Comparison of ENCODE assay signal across 8 mouse cellular contexts in genomic region chrX:101429142-101429949, GRCm38 (mm10). TPM values are rescaled to one million over a fixed set of nuclear protein-coding genes. Genes with fewer than 3 reads are reported as not detected.
DNase-seq lines count a peak whose midpoint lies in the region; ATAC-seq and TF ChIP-seq lines count a peak whose summit lies in the region.

Nono (plus strand) TSS chrX:101429318.

- no peak for TF ChIP-seq POLR2A in bone marrow macrophage, adult 2 months (IDR thresholded peaks at IDR 0.05; ENCODE audit: borderline replicate concordance, low read depth, low read length)
- TF ChIP-seq POLR2A in embryonic fibroblast, embryonic 13.5 days (IDR thresholded peaks at IDR 0.05; ENCODE audit: low read depth, low read length), result peak; percentile 63

- peak within 1 kb of the TSS; percentile 98 for H3K4me3 ChIP-seq in bone marrow macrophage, adult 2 months (ENCODE audit: insufficient read depth, low read length)
- peak within 1 kb of the TSS; percentile 73 for H3K4me3 ChIP-seq in embryonic fibroblast, embryonic 13.5 days (ENCODE audit: insufficient read depth, low read length)
- peak within 1 kb of the TSS; percentile 60 for H3K4me3 ChIP-seq in kidney, embryonic 14.5 days (ENCODE audit: low read length)
- H3K4me3 ChIP-seq in limb, embryonic 15.5 days, result peak within 1 kb of the TSS; percentile 55

- H3K36me3 ChIP-seq in kidney, embryonic 14.5 days (ENCODE audit: control insufficient read depth, insufficient read depth, low read length), result peaks cover 13% of the 10 kb centered on the region; the same call in 1 of the 2 replicates
- no peaks in the 10 kb centered on the region for H3K36me3 ChIP-seq in limb, embryonic 15.5 days

- peak within 1 kb of the TSS; percentile 87 for H3K9ac ChIP-seq in kidney, embryonic 14.5 days (ENCODE audit: low read depth, low read length)
- peak within 1 kb of the TSS; percentile 61 for H3K9ac ChIP-seq in limb, embryonic 15.5 days

- ATAC-seq in kidney, embryonic 14.5 days (ENCODE audit: low FRiP score, low TSS enrichment), result peak; percentile 98
- peak; percentile 96 for ATAC-seq in limb, embryonic 15.5 days (ENCODE audit: insufficient number of reproducible peaks, low FRiP score, low TSS enrichment, low read depth)

- H3K27ac ChIP-seq in bone marrow macrophage, adult 2 months (ENCODE audit: insufficient read depth, low read depth, low read length), result peak within 1 kb of the TSS; percentile 96
- H3K27ac ChIP-seq in embryonic fibroblast, embryonic 13.5 days (ENCODE audit: insufficient read depth, low read length), result peak within 1 kb of the TSS; percentile 98
- H3K27ac ChIP-seq in kidney, embryonic 14.5 days (ENCODE audit: low read depth, low read length), result peak within 1 kb of the TSS; percentile 93
- H3K27ac ChIP-seq in limb, embryonic 15.5 days, result peak within 1 kb of the TSS; percentile 92

- peak within 1 kb of the TSS; percentile 46 for H3K4me2 ChIP-seq in kidney, embryonic 14.5 days (replicated peaks; ENCODE audit: low read depth, low read length)
- H3K4me2 ChIP-seq in limb, embryonic 15.5 days, result peak within 1 kb of the TSS; percentile 32

- WGBS in kidney, embryonic 14.5 days, result 25% methylated on average over 51 of the region's 51 CpGs
- WGBS in limb, embryonic 15.5 days, result 23% methylated on average over 51 of the region's 51 CpGs

- H3K27me3 ChIP-seq in kidney, embryonic 14.5 days (ENCODE audit: control insufficient read depth, insufficient read depth, low read length), result no peaks in the 10 kb centered on the region
- no peaks in the 10 kb centered on the region for H3K27me3 ChIP-seq in limb, embryonic 15.5 days

- DNase-seq in A20 (ENCODE audit: low read depth, low spot score), result peak; percentile 94
- DNase-seq in heart, adult 9 months (ENCODE audit: low spot score in 2 of 2), result peak; percentile 85 to 93
- peak; percentile 35 to 59 for DNase-seq in monocyte, adult 2 months (ENCODE audit: low read depth in 1 of 2, low spot score in 2 of 2)
- DNase-seq in spleen, postnatal 36 days (ENCODE audit: low spot score in 2 of 2), result peak; percentile 88 to 90

- no peak for TF ChIP-seq CTCF in bone marrow macrophage, adult 2 months (IDR thresholded peaks at IDR 0.05; ENCODE audit: low read depth, low read length)
- no peak for TF ChIP-seq CTCF in embryonic fibroblast, embryonic 13.5 days (IDR thresholded peaks at IDR 0.05; ENCODE audit: borderline replicate concordance, insufficient read depth, low read length)

- H3K4me1 ChIP-seq in bone marrow macrophage, adult 2 months (ENCODE audit: control insufficient read depth, insufficient read depth, low read length), result peaks cover 6% of the 10 kb centered on the region
- H3K4me1 ChIP-seq in embryonic fibroblast, embryonic 13.5 days (ENCODE audit: control insufficient read depth, insufficient read depth, low read length), result 0 out of 2 replicates have a peak, but pooled peaks cover 1% of the 10 kb centered on the region
- no peaks in the 10 kb centered on the region for H3K4me1 ChIP-seq in kidney, embryonic 14.5 days (ENCODE audit: control insufficient read depth, insufficient read depth, low read length)
- H3K4me1 ChIP-seq in limb, embryonic 15.5 days, result no peaks in the 10 kb centered on the region

- no peaks in the 10 kb centered on the region for H3K9me3 ChIP-seq in kidney, embryonic 14.5 days (ENCODE audit: control insufficient read depth, low read length)
- H3K9me3 ChIP-seq in limb, embryonic 15.5 days, result no peaks in the 10 kb centered on the region

RNA-seq across cellular contexts. Expression of gene Nono, which starts in this region (rescaled TPM):
- 242 and 247 TPM in 2 replicates for polyA plus RNA-seq in bone marrow macrophage, adult 2 months (2012; ENCODE audit: insufficient read depth, insufficient read length, missing spikeins)
- 384 and 440 TPM in 2 replicates for polyA plus RNA-seq in embryonic fibroblast, embryonic 13.5 days (2011; ENCODE audit: insufficient read length, low read depth, missing spikeins)
- 403 and 456 TPM in 2 replicates for polyA plus RNA-seq in kidney, embryonic 14.5 days (2014; fragmentation: Nextera tagmentation; extraction: Ambion mirVana)
- polyA plus RNA-seq in limb, embryonic 15.5 days (2015; fragmentation: Nextera tagmentation; extraction: Ambion mirVana), result 342 and 352 TPM in 2 replicates

Comparison
In these comparisons a context has a peak if more than half of its experiments do, and no peak if none do; other contexts are left out.
1. Peak in every context shown above with its lines: DNase-seq, ATAC-seq, H3K4me3 ChIP-seq and H3K27ac ChIP-seq.